Mouse (Mus musculus) midbrain, embryonic 15.5 days (tissue): Measurements from ENCODE around the gene Atp11a. TPM values are rescaled to one million over a fixed set of nuclear protein-coding genes. Genes with fewer than 3 reads are reported as not detected.

Source experiments
- ATAC-seq: fragments of 200-750 bp; cut with Nextera tagmentation; replicated peaks from 2 replicates; pipeline ENCODE4 v1.8.0; 2017; ENCODE audit warnings: moderate TSS enrichment
- H3K27ac ChIP-seq: fragments of 300-500 bp; sonication (generic); 2 replicates; pipeline ENCODE4 v1.5.1; 2015; ENCODE audit warnings: mild to moderate bottlenecking, inconsistent platforms
- H3K27me3 ChIP-seq: fragments of 300-500 bp; sonication (generic); replicated peaks from 2 replicates; pipeline ENCODE4 v1.6.1; 2015; ENCODE audit warnings: inconsistent platforms
- H3K36me3 ChIP-seq: fragments of 300-500 bp; sonication (generic); replicated peaks from 2 replicates; pipeline ENCODE4 v1.6.1; 2015; ENCODE audit warnings: inconsistent platforms
- H3K4me1 ChIP-seq: fragments of 300-500 bp; sonication (generic); 2 replicates; pipeline ENCODE4 v1.6.1; 2015; ENCODE audit warnings: inconsistent platforms
- H3K4me2 ChIP-seq: fragments of 300-500 bp; sonication (generic); 2 replicates; pipeline ENCODE4 v1.6.1; 2015; ENCODE audit warnings: inconsistent platforms, mild to moderate bottlenecking, moderate library complexity
- H3K4me3 ChIP-seq: fragments of 300-500 bp; sonication (generic); 2 replicates; pipeline ENCODE4 v1.5.1; 2015; ENCODE audit warnings: mild to moderate bottlenecking, inconsistent platforms
- H3K9ac ChIP-seq: fragments of 300-500 bp; sonication (generic); 2 replicates; pipeline ENCODE4 v1.6.1; 2015; ENCODE audit warnings: mild to moderate bottlenecking, inconsistent platforms
- H3K9me3 ChIP-seq: fragments of 300-500 bp; sonication (generic); 2 replicates; pipeline ENCODE4 v1.6.1; 2016; ENCODE audit warnings: inconsistent platforms
- WGBS: fragments of 180-500 bp; shearing (Covaris S2); methylation state at CpG from one replicate; pipeline ENCODE4 v1.1.7; 2015; ENCODE audit warnings: mixed read lengths; 5-methylcytosine and 5-hydroxymethylcytosine counted together
- polyA plus RNA-seq: library from polyadenylated mRNA; unstranded; fragments of >200 nt; fragmentation: Nextera tagmentation; extraction: Ambion mirVana; gene quantifications from 2 replicates; pipeline ENCODE4 v1.2.1, GENCODE M21; 2015

Atp11a gene
- polyA plus RNA-seq, 1 experiment from 2014 or later = 17.5 TPM

DNA sequence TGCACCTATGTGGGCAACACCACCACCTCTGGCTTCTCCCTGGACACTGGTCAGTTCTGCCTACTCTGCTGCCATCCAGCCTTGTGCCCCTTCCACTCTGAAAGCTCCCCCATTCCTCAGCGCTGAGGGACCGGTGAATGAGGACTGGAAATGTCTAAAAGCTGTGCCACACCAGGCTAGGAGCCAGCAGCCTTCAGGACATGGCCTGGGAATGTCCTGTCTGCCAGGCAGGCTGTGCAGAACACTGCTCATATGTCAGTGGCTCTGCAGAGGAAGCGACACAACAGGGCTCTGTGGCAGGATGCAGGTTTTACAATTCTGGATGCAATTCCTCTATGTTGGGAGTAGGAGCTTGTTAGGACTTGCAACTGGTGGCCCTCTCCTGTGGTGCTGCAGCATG is 106.2 kb downstream of the Atp11a start:
- H3K4me3 ChIP-seq = no peak overlapping the region
- no peaks in the 10 kb centered on the region for H3K4me1 ChIP-seq
- H3K9me3 ChIP-seq = no peaks in the 10 kb centered on the region
- H3K27me3 ChIP-seq = no peaks in the 10 kb centered on the region
- no peak for ATAC-seq
- H3K27ac ChIP-seq = no peak overlapping the region
- H3K4me2 ChIP-seq = no peak overlapping the region
- no peak overlapping the region for H3K9ac ChIP-seq
- peaks cover 17% of the 10 kb centered on the region; the same call in 1 of the 2 replicates for H3K36me3 ChIP-seq
- 90% methylated on average over 3 of the region's 3 CpGs for WGBS

DNA sequence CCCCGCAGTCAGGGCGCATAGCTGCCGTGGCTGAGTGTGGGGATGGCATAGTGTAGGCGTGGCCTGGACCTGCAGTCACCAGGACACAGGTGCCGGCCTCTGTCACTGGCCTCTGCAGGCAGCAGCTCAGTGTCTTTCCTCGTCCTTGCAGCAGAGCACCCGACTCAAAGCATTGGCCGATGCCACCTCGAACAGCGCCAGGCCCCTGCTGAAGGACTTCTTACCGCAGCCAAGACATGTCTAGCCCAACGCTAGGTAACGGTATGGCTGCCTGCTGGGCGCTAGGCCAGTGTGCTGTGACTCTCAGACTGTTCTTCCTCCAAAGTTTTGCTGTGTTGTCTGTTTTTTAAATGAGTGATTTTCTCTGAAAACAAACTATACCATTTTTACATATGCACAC is 106.8 kb downstream of the Atp11a start:
- no peak for ATAC-seq
- no peaks in the 10 kb centered on the region for H3K4me1 ChIP-seq
- no peak overlapping the region for H3K9ac ChIP-seq
- H3K27ac ChIP-seq = no peak overlapping the region
- no peaks in the 10 kb centered on the region for H3K9me3 ChIP-seq
- 80% methylated on average over 14 of the region's 14 CpGs for WGBS
- peaks cover 17% of the 10 kb centered on the region; the same call in 1 of the 2 replicates for H3K36me3 ChIP-seq
- no peaks in the 10 kb centered on the region for H3K27me3 ChIP-seq
- no peak overlapping the region for H3K4me2 ChIP-seq
- no peak overlapping the region for H3K4me3 ChIP-seq

DNA sequence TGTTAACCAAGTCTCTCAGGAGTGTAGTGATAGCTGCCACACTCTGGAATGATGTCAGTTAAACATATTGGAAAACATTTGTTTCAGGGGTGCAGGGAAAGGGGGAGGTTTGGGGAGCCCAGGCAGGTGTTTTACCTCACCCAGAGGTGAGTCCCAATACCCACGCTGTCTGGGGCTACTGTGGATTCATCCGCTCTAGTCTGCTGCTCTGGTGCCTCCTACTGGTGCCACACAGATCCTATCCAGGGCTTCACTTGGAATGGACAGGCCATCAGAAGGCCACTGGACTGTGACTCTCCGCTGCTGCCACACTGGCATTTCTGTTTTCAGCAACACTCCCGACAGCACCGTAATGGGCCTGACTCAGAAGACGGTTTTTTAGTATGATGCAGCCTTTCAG is 109.0 kb downstream of the Atp11a start:
- Histone ChIP-seq H3K27ac (no peak overlapping the region), H3K9me3 (no peaks in the 10 kb centered on the region), H3K36me3 (peaks cover 14% of the 10 kb centered on the region; the same call in 1 of the 2 replicates), H3K4me1 (peaks cover 2% of the 10 kb centered on the region; the same call in 1 of the 2 replicates), H3K4me3 (no peak overlapping the region), H3K4me2 (no peak overlapping the region), H3K9ac (no peak overlapping the region), H3K27me3 (no peaks in the 10 kb centered on the region)
- 62% methylated on average over 6 of the region's 6 CpGs for WGBS
- ATAC-seq = no peak

DNA sequence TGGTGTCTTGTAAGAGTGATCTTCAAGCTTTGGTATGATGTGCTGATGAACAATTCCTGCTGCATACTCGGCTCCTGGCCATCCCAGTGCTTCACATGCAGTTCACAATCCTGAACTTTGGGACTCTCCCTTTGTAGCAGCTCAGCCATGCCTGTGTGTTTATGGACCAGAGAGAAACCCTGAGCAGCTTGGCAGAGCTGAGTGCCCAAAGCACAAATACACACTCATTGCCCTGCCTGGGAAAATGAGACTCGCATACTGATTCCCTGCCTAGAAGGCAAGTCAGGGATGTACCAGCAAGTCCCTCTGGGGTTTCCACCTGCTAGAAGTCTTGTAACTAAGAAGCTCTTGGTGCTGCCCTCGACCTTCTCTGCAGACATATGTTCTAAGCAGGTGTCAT is 112.8 kb downstream of the Atp11a start:
- Histone ChIP-seq H3K9ac (no peak overlapping the region), H3K4me2 (no peak overlapping the region), H3K4me3 (no peak overlapping the region), H3K27ac (no peak overlapping the region), H3K9me3 (no peaks in the 10 kb centered on the region), H3K36me3 (no peaks in the 10 kb centered on the region), H3K27me3 (no peaks in the 10 kb centered on the region), H3K4me1 (peaks cover 33% of the 10 kb centered on the region)
- WGBS = 76% methylated on average over 3 of the region's 3 CpGs
- ATAC-seq = no peak

DNA sequence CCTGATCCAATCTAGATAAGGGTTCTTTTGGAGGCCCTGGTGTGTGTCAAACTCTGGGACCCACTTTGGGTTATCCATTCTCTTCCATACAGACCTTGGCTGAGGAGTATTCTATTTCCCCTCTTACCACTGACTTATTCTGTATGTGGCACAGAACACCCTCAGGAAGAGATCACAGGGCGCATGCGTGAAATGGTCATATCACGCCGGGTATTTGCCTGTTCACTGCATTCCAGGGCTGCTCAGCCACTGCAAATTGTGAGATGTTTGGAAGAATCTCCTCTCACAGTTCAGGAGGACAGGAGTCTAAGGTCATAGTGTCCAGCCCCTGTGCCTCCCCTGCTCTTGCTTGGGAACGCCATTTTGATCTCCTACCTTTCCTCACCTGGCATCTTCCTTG is 113.8 kb downstream of the Atp11a start:
- Histone ChIP-seq H3K27ac (peak overlapping the region; percentile 82), H3K4me3 (no peak overlapping the region), H3K4me1 (peaks cover 37% of the 10 kb centered on the region)

DNA sequence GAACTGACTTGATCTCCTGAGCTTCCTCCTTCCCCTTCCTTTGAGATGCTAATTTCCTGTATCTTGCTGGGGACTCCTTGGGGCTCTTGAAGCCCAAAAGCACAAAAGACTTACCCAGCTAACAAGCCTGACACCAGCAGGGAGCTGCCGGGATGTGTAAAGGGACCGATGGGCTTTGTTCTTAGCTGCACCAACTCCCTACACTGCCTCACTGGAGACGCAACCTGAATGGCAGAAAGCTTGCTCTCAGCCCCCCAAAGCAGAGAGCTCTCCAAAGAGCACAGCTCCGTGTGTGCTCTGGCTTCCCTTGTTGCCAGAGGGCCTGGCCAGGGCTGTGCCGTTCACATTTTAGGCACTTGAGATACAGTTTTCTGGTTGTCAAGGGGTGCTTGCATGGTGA is 114.6 kb downstream of the Atp11a start:
- Histone ChIP-seq H3K27ac (peak overlapping the region; percentile 82), H3K36me3 (no peaks in the 10 kb centered on the region), H3K9me3 (no peaks in the 10 kb centered on the region), H3K4me3 (no peak overlapping the region), H3K4me1 (peaks cover 39% of the 10 kb centered on the region), H3K27me3 (no peaks in the 10 kb centered on the region), H3K4me2 (no peak overlapping the region), H3K9ac (no peak overlapping the region)
- peak; percentile 46 for ATAC-seq
- WGBS = 4% methylated on average over 5 of the region's 5 CpGs

More for the DNA sequence above, 113.8 kb downstream of the Atp11a start:
- Histone ChIP-seq H3K9me3 (no peaks in the 10 kb centered on the region), H3K36me3 (no peaks in the 10 kb centered on the region), H3K9ac (no peak overlapping the region), H3K27me3 (no peaks in the 10 kb centered on the region), H3K4me2 (no peak overlapping the region)
- WGBS = 79% methylated on average over 5 of the region's 5 CpGs
- ATAC-seq = no peak

DNA sequence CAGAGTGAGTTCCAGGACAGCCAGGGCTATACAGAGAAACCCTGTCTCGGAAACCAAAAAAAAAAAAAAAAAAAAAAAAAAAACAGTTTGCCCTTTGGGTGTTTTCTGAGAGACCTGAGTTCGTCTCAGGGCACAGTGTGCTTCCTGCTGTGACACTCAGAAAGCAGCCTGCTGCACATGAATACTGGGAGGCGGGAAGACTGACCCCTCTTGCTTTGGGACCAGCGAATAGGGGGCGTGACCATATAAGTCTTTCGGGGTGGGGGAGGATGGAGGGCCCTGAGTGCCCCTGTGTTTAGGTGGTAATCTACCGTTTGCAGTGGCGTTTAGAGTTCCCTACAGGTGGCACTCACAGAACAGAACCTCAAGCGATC is 116.2 kb downstream of the Atp11a start:
- Histone ChIP-seq H3K27ac (no peak overlapping the region), H3K9me3 (no peaks in the 10 kb centered on the region), H3K9ac (peak overlapping the region; percentile 59; the same call in 1 of the 2 replicates), H3K4me2 (peak overlapping the region; percentile 83), H3K4me3 (peak overlapping the region; percentile 59), H3K36me3 (no peaks in the 10 kb centered on the region), H3K4me1 (peaks cover 39% of the 10 kb centered on the region), H3K27me3 (no peaks in the 10 kb centered on the region)
- WGBS = 6% methylated on average over 8 of the region's 9 CpGs
- peak; percentile 1; the same call in 1 of the 2 replicates for ATAC-seq

DNA sequence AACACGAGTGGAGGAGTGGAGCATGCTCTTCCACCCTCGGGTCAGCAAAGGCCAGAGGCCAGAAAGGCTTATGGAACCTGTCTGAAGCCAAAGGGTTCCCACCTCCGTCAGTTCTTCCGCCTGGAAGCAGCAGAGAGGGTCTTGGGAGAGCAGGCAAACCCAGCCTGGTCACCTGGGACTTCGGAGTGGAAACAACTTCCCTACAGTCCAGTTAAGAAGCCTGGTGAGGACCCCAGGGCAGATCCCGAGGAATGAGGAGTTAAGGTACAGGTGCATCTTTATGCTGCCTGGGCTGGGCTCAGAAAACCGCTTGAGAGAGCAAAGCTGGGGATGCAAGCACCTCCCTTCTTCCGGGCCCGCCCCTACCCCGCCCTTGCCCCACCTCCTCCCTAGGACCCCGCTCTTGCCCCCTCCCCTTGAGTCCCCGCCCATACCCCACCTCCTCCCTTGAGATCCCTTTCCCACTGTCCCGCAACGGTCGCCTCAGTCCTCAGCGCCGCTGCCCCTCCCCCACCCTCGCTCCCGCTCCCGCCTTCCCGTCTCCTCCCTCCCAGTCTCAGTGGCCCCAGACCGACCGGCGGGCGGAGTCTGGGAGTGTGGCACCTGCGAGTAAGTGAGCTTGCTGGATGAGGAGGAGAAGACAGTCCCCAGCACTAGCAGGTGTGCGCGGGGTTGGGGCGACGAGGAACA is 116.7 kb downstream of the Atp11a start, which contains the start of gene Mcf2l:
Mcf2l (plus strand) TSS at position 450 of the 690 bp plus-strand sequence.
- H3K9ac ChIP-seq = peak within 1 kb of the TSS; percentile 59
- ATAC-seq = peak; percentile 70
- H3K4me2 ChIP-seq = peak within 1 kb of the TSS; percentile 83
- H3K4me3 ChIP-seq = peak within 1 kb of the TSS; percentile 59
- no peaks in the 10 kb centered on the region for H3K27me3 ChIP-seq
- no peaks in the 10 kb centered on the region for H3K36me3 ChIP-seq
- peak within 1 kb of the TSS; percentile 63; the same call in 1 of the 2 replicates for H3K27ac ChIP-seq
- WGBS = under 1% methylated on average over 28 of the region's 30 CpGs
- no peaks in the 10 kb centered on the region for H3K9me3 ChIP-seq
- peaks cover 39% of the 10 kb centered on the region for H3K4me1 ChIP-seq

DNA sequence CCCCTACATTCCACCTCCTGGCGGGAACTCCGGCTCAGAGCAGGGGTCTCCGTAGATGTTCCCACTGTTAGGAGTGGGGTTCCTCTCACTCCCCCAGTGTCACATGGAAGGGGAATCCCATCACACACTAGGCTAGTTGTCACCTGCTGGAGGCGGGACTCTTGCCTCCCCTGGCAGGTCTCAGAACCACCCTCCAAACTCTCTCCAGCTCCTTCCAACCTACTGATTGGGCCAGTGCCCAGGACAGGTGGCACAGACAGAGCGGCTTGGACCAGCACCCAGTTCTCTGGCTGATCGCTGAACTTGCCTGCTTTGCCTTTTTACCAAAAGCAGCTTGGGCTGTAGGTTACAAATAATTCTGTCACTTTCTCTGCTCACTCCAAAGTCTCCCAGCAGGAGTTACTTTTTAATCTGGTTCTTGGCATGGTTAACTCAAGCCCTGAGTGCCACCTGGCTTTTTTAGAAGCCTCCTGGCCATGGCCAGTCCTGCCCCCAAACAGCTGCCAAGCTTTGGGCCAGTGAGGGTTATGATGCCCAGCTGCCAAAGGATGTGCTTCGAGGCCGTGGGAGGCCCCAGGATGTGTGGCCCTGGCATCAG is 117.5 kb downstream of the Atp11a start:
- peak overlapping the region; percentile 63; the same call in 1 of the 2 replicates for H3K27ac ChIP-seq
- WGBS = 12% methylated on average over 8 of the region's 8 CpGs
- H3K4me1 ChIP-seq = peaks cover 39% of the 10 kb centered on the region
- no peaks in the 10 kb centered on the region for H3K9me3 ChIP-seq
- H3K4me2 ChIP-seq = peak overlapping the region; percentile 83
- H3K4me3 ChIP-seq = peak overlapping the region; percentile 59
- peak overlapping the region; percentile 59 for H3K9ac ChIP-seq
- no peaks in the 10 kb centered on the region for H3K36me3 ChIP-seq
- ATAC-seq = peak; percentile 44
- H3K27me3 ChIP-seq = no peaks in the 10 kb centered on the region

DNA sequence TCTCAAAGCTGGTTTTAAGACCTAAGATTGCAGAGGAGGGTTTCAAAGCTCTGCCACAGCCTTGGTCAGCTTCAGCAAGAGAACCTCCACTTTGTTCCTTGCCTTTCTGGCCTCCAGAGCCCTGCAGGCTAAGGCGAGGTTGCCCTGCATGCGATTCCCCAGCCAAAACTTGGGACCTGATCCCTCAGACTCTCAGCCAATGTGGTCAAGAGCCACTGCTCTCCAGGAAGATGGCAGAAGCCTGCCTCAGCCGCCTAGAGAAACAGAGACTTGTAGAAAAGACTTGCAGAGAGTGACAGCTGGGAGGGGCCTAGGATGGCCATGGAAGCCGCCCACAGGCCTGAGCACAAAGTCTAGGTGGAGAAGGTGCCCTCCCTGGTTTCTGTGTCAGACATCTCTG is 118.2 kb downstream of the Atp11a start:
- ATAC-seq = no peak
- no peak overlapping the region for H3K4me3 ChIP-seq
- H3K4me2 ChIP-seq = peak overlapping the region; percentile 83; the same call in 1 of the 2 replicates
- H3K36me3 ChIP-seq = no peaks in the 10 kb centered on the region
- H3K9me3 ChIP-seq = no peaks in the 10 kb centered on the region
- no peaks in the 10 kb centered on the region for H3K27me3 ChIP-seq
- peaks cover 39% of the 10 kb centered on the region for H3K4me1 ChIP-seq
- 68% methylated on average over 4 of the region's 4 CpGs for WGBS
- no peak overlapping the region for H3K27ac ChIP-seq
- H3K9ac ChIP-seq = no peak overlapping the region

DNA sequence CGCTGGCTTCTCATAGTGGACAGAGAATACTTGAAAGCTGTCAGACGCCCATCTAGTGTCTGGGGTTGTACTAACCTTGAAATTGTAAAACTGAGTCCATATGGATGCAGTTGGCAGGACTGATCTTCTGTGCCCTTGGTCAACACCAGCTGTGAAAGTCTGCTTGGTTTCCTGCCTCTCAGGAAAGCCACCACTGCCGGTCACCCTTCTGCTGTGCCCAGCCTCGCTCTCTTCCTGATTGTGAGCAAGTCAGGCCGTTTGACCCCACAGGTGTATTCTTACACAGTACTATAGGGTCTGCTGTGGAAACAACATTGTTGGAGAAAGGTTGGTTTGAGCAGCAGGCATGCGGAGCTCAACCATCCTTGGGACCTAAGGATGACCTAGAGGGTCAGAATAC is 120.3 kb downstream of the Atp11a start:
- 85% methylated on average over 6 of the region's 6 CpGs for WGBS

DNA sequence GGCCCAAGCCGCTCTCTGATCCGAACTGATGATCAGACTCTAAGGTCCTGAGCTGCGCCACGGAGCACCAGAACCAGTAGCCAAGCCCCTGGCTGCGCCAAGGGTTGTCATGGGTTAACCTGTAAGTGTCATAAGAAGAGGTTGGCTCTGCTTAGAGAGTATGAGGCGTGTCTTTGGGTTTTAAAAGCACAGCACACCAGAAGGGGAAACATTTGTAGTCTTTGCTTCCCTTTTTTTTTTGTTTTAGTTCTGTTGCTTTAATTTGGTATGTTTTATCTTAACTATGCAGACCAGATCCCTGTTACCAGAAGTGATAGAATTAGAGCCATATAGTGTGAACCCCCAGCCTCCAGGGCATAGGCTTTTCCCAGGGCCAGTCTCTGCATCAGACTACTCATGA is 123.3 kb downstream of the Atp11a start:
- H3K27ac ChIP-seq = no peak overlapping the region
- H3K9me3 ChIP-seq = no peaks in the 10 kb centered on the region
- no peak overlapping the region for H3K9ac ChIP-seq
- 93% methylated on average over 6 of the region's 6 CpGs for WGBS
- no peak overlapping the region for H3K4me2 ChIP-seq
- ATAC-seq = no peak
- H3K36me3 ChIP-seq = no peaks in the 10 kb centered on the region
- H3K4me1 ChIP-seq = peaks cover 3% of the 10 kb centered on the region; the same call in 1 of the 2 replicates
- no peaks in the 10 kb centered on the region for H3K27me3 ChIP-seq
- H3K4me3 ChIP-seq = no peak overlapping the region

More for the DNA sequence above, 120.3 kb downstream of the Atp11a start:
- Histone ChIP-seq H3K4me2 (no peak overlapping the region), H3K9ac (no peak overlapping the region), H3K4me1 (peaks cover 24% of the 10 kb centered on the region), H3K27me3 (no peaks in the 10 kb centered on the region), H3K4me3 (no peak overlapping the region), H3K36me3 (no peaks in the 10 kb centered on the region), H3K9me3 (no peaks in the 10 kb centered on the region), H3K27ac (no peak overlapping the region)
- ATAC-seq = no peak
